Mouse (Mus musculus) liver, embryonic 14.5 days (tissue): ENCODE measurements around the gene Gpr179.

Experiments used
- CTCF ChIP-seq: IDR thresholded peaks from 2 replicates; pipeline ENCODE4 v1.5.1; 2016; ENCODE audit warnings: antibody characterized with exemption, low read depth, control low read depth
- EP300 ChIP-seq: IDR thresholded peaks from 2 replicates; pipeline ENCODE4 v1.6.1; 2016; ENCODE audit warnings: antibody characterized with exemption, low read depth

GRCm38 (mm10) chr11:97350035-97350434 is 1.8 kb downstream of the Gpr179 start:
- TF ChIP-seq EP300, result no peak
- TF ChIP-seq CTCF, result no peak
